Mouse (Mus musculus) lung, embryonic 16.5 days (tissue): ENCODE data around the gene Galm. TPM values are rescaled to one million over a fixed set of nuclear protein-coding genes. Genes with fewer than 3 reads are reported as not detected.
A peak's percentile ranks its signal among the peaks of the same experiment; 100 is the strongest.
"Not testable (repeated sequence)": the region's sequence is repeated elsewhere in the genome, so short reads cannot be mapped to it uniquely, and the experiment has no call there.

Experiments
- ATAC-seq: fragments of 200-750 bp; cut with Nextera tagmentation; 2 replicates; pipeline ENCODE4 v1.8.0; 2017; ENCODE audit warnings: low read depth, mild to moderate bottlenecking, moderate library complexity
- H3K27ac ChIP-seq: fragments of 300-500 bp; sonication (generic); 2 replicates; pipeline ENCODE4 v1.5.1; 2014; ENCODE audit warnings: mild to moderate bottlenecking, control low read depth, low read length
- H3K27me3 ChIP-seq: fragments of 300-500 bp; sonication (generic); 2 replicates; pipeline ENCODE4 v1.6.1; 2014; ENCODE audit warnings: low read depth, low read length, mixed read lengths; ENCODE audit not compliant: control insufficient read depth, insufficient read depth
- H3K36me3 ChIP-seq: fragments of 300-500 bp; sonication (generic); 2 replicates; pipeline ENCODE4 v1.6.1; 2014; ENCODE audit warnings: low read length; ENCODE audit not compliant: control insufficient read depth, insufficient read depth
- H3K4me1 ChIP-seq: fragments of 300-500 bp; sonication (generic); replicated peaks from 2 replicates; pipeline ENCODE4 v1.6.1; 2014; ENCODE audit warnings: low read length, mixed read lengths; ENCODE audit not compliant: control insufficient read depth, insufficient read depth
- H3K4me2 ChIP-seq: fragments of 300-500 bp; sonication (generic); 2 replicates; pipeline ENCODE4 v1.6.1; 2014; ENCODE audit warnings: low read depth, low read length, control low read depth
- H3K4me3 ChIP-seq: fragments of 300-500 bp; sonication (generic); 2 replicates; pipeline ENCODE4 v1.5.1; 2014; ENCODE audit warnings: mild to moderate bottlenecking, low read length, control low read depth
- H3K9ac ChIP-seq: fragments of 300-500 bp; sonication (generic); 2 replicates; pipeline ENCODE4 v1.6.1; 2014; ENCODE audit warnings: low read length, control low read depth
- H3K9me3 ChIP-seq: fragments of 300-500 bp; sonication (generic); 2 replicates; pipeline ENCODE4 v1.6.1; 2016; ENCODE audit warnings: low read length; ENCODE audit not compliant: control insufficient read depth
- WGBS: fragments of 180-500 bp; shearing (Covaris S2); extraction: QIAGEN DNeasy Blood & Tissue Kit; methylation state at CpG from one replicate; pipeline ENCODE4 v1.1.7; 2014; 5-methylcytosine and 5-hydroxymethylcytosine counted together
- polyA plus RNA-seq: library from polyadenylated mRNA; unstranded; fragments of >200 nt; fragmentation: Nextera tagmentation; extraction: Ambion mirVana; gene quantifications from 2 replicates; pipeline ENCODE4 v1.2.1, GENCODE M21; 2015

Galm gene
- polyA plus RNA-seq, 1 experiment from 2014 or later, result 20.4 TPM

GRCm38 (mm10) chr17:80175386-80175739 is 48.1 kb downstream of the Galm start:
- peaks cover 6% of the 10 kb centered on the region; the same call in 1 of the 2 replicates for H3K4me1 ChIP-seq
- H3K9me3 ChIP-seq, result no peaks in the 10 kb centered on the region
- H3K36me3 ChIP-seq, result no peaks in the 10 kb centered on the region
- no peak for ATAC-seq
- WGBS, result 74% methylated on average over 4 of the region's 4 CpGs
- no peak overlapping the region for H3K27ac ChIP-seq
- H3K4me2 ChIP-seq, result no peak overlapping the region
- no peak overlapping the region for H3K9ac ChIP-seq
- no peak overlapping the region for H3K4me3 ChIP-seq
- H3K27me3 ChIP-seq, result no peaks in the 10 kb centered on the region

- Histone ChIP-seq H3K9ac (no peak overlapping the region), H3K4me3 (no peak overlapping the region), H3K36me3 (no peaks in the 10 kb centered on the region), H3K27ac (no peak overlapping the region), H3K4me1 (peaks cover 6% of the 10 kb centered on the region; the same call in 1 of the 2 replicates), H3K4me2 (no peak overlapping the region), H3K9me3 (no peaks in the 10 kb centered on the region), H3K27me3 (no peaks in the 10 kb centered on the region)
- no peak for ATAC-seq
- 89% methylated on average over 3 of the region's 3 CpGs for WGBS
Observed at GRCm38 (mm10) chr17:80175966-80176365, 48.7 kb downstream of the Galm start.

- not testable (repeated sequence) for H3K9me3 ChIP-seq
- WGBS, result 95% methylated on average over 3 of the region's 3 CpGs
Observed at GRCm38 (mm10) chr17:80178846-80179245, 51.6 kb downstream of the Galm start.

GRCm38 (mm10) chr17:80179959-80180358 is 52.7 kb downstream of the Galm start:
- H3K4me2 ChIP-seq, result no peak overlapping the region
- peaks cover 3% of the 10 kb centered on the region; the same call in 1 of the 2 replicates for H3K4me1 ChIP-seq
- H3K4me3 ChIP-seq, result no peak overlapping the region
- no peaks in the 10 kb centered on the region for H3K27me3 ChIP-seq
- 2% methylated on average over 6 of the region's 6 CpGs for WGBS
- H3K36me3 ChIP-seq, result no peaks in the 10 kb centered on the region
- no peaks in the 10 kb centered on the region for H3K9me3 ChIP-seq
- peak; percentile 76 for ATAC-seq
- H3K9ac ChIP-seq, result no peak overlapping the region
- H3K27ac ChIP-seq, result no peak overlapping the region

More at GRCm38 (mm10) chr17:80178846-80179245, 51.6 kb downstream of the Galm start:
- H3K4me2 ChIP-seq, H3K27ac ChIP-seq, H3K36me3 ChIP-seq, ATAC-seq, H3K4me1 ChIP-seq, H3K4me3 ChIP-seq, H3K9ac ChIP-seq, H3K27me3 ChIP-seq: not testable (repeated sequence)

GRCm38 (mm10) chr17:80180468-80180867 is 53.2 kb downstream of the Galm start:
- 0 out of 2 replicates have a peak, but pooled peaks have one; percentile 26 for ATAC-seq
- H3K36me3 ChIP-seq, result no peaks in the 10 kb centered on the region
- no peak overlapping the region for H3K27ac ChIP-seq
- no peak overlapping the region for H3K9ac ChIP-seq
- no peaks in the 10 kb centered on the region for H3K9me3 ChIP-seq
- no peaks in the 10 kb centered on the region for H3K4me1 ChIP-seq
- no peaks in the 10 kb centered on the region for H3K27me3 ChIP-seq
- H3K4me3 ChIP-seq, result no peak overlapping the region
- H3K4me2 ChIP-seq, result no peak overlapping the region

GRCm38 (mm10) chr17:80183615-80184014 is 56.3 kb downstream of the Galm start:
- WGBS, result 81% methylated on average over 10 of the region's 10 CpGs

GRCm38 (mm10) chr17:80193075-80193474 is 65.8 kb downstream of the Galm start:
- 54% methylated on average over 5 of the region's 5 CpGs for WGBS

More at GRCm38 (mm10) chr17:80183615-80184014, 56.3 kb downstream of the Galm start:
- H3K36me3 ChIP-seq, result no peaks in the 10 kb centered on the region
- no peak for ATAC-seq
- no peak overlapping the region for H3K27ac ChIP-seq
- H3K4me2 ChIP-seq, result no peak overlapping the region
- no peak overlapping the region for H3K9ac ChIP-seq
- no peak overlapping the region for H3K4me3 ChIP-seq
- H3K4me1 ChIP-seq, result no peaks in the 10 kb centered on the region
- no peaks in the 10 kb centered on the region for H3K9me3 ChIP-seq
- H3K27me3 ChIP-seq, result no peaks in the 10 kb centered on the region

GRCm38 (mm10) chr17:80199160-80199778 is 72.0 kb downstream of the Galm start:
- Histone ChIP-seq H3K36me3 (peaks cover 43% of the 10 kb centered on the region), H3K9me3 (no peaks in the 10 kb centered on the region), H3K4me3 (no peak overlapping the region), H3K4me1 (0 out of 2 replicates have a peak, but pooled peaks cover 3% of the 10 kb centered on the region), H3K27me3 (no peaks in the 10 kb centered on the region), H3K9ac (no peak overlapping the region), H3K27ac (no peak overlapping the region), H3K4me2 (no peak overlapping the region)
- peak; percentile 15; the same call in 1 of the 2 replicates for ATAC-seq
- 95% methylated on average over 3 of the region's 3 CpGs for WGBS

More at GRCm38 (mm10) chr17:80193075-80193474, 65.8 kb downstream of the Galm start:
- Histone ChIP-seq H3K9ac (no peak overlapping the region), H3K9me3 (no peaks in the 10 kb centered on the region), H3K4me3 (no peak overlapping the region), H3K4me2 (no peak overlapping the region), H3K27me3 (no peaks in the 10 kb centered on the region), H3K4me1 (no peaks in the 10 kb centered on the region), H3K36me3 (peaks cover 14% of the 10 kb centered on the region), H3K27ac (no peak overlapping the region)
- ATAC-seq, result no peak

GRCm38 (mm10) chr17:80205657-80206056 is 78.4 kb downstream of the Galm start:
- Histone ChIP-seq H3K4me2 (peak overlapping the region; percentile 72), H3K4me3 (peak overlapping the region; percentile 65), H3K9me3 (no peaks in the 10 kb centered on the region), H3K36me3 (peaks cover 31% of the 10 kb centered on the region), H3K27ac (no peak overlapping the region; the same call in 1 of the 2 replicates), H3K4me1 (0 out of 2 replicates have a peak, but pooled peaks cover 8% of the 10 kb centered on the region), H3K27me3 (no peaks in the 10 kb centered on the region), H3K9ac (peak overlapping the region; percentile 98)
- no peak for ATAC-seq
- 6% methylated on average over 5 of the region's 5 CpGs for WGBS
